Mouse (Mus musculus) spleen, adult 2 months (tissue): Measurements from ENCODE around the gene Rangrf.

ENCODE experiments used
- CTCF ChIP-seq: fragments of 200-500 bp; IDR thresholded peaks from 2 replicates; pipeline ENCODE4 v1.5.1; 2011; ENCODE audit warnings: mild to moderate bottlenecking, inconsistent platforms; ENCODE audit not compliant: insufficient read depth, insufficient read length, insufficient replicate concordance; ENCODE audit errors: extremely low read depth
- POLR2A ChIP-seq: fragments of 200-500 bp; IDR thresholded peaks from 2 replicates; pipeline ENCODE4 v1.6.1; 2011; ENCODE audit warnings: low read depth, low read length, inconsistent platforms

- TF ChIP-seq POLR2A (peak; percentile 68), CTCF (no peak)
Measured at GRCm38 (mm10) chr11:69012071-69012601, 37.2 kb upstream of the Rangrf start.
